Mouse (Mus musculus) hindbrain, embryonic 11.5 days (tissue): ENCODE measurements at regions not wholly inside any gene's neighbourhood (a gene's known extent, or its start where the extent isn't known, plus 50 kb on each side); places are given as distances from the start of the nearest gene placed in this dataset.

Experiments
- ATAC-seq: fragments of 200-750 bp; cut with Nextera tagmentation; 2 replicates; pipeline ENCODE4 v1.8.0; 2017; ENCODE audit warnings: mild to moderate bottlenecking, moderate TSS enrichment, moderate library complexity; ENCODE audit not compliant: low FRiP score
- DNase-seq: peaks from one replicate; pipeline ENCODE4 v3.0.0-alpha.2; 2015; ENCODE audit warnings: low spot score
- H3K27ac ChIP-seq: fragments of 300-500 bp; sonication (generic); 2 replicates; pipeline ENCODE4 v1.5.1; 2014; ENCODE audit warnings: mild to moderate bottlenecking, low read depth, low read length
- H3K27me3 ChIP-seq: fragments of 300-500 bp; sonication (generic); 2 replicates; pipeline ENCODE4 v1.6.1; 2014; ENCODE audit warnings: mild to moderate bottlenecking, low read length, moderate library complexity, mixed read lengths; ENCODE audit not compliant: control insufficient read depth, insufficient read depth
- H3K36me3 ChIP-seq: fragments of 300-500 bp; sonication (generic); 2 replicates; pipeline ENCODE4 v1.6.1; 2014; ENCODE audit warnings: mild to moderate bottlenecking, low read length, moderate library complexity, mixed read lengths; ENCODE audit not compliant: control insufficient read depth, insufficient read depth
- H3K4me1 ChIP-seq: fragments of 300-500 bp; sonication (generic); replicated peaks from 2 replicates; pipeline ENCODE4 v1.6.1; 2014; ENCODE audit warnings: low read length, mixed read lengths; ENCODE audit not compliant: control insufficient read depth, insufficient read depth
- H3K4me2 ChIP-seq: fragments of 300-500 bp; sonication (generic); replicated peaks from 2 replicates; pipeline ENCODE4 v1.6.1; 2014; ENCODE audit warnings: mild to moderate bottlenecking, low read depth, low read length
- H3K4me3 ChIP-seq: fragments of 300-500 bp; sonication (generic); 2 replicates; pipeline ENCODE4 v1.5.1; 2014; ENCODE audit warnings: low read depth, low read length
- H3K9ac ChIP-seq: fragments of 300-500 bp; sonication (generic); 2 replicates; pipeline ENCODE4 v1.6.1; 2014; ENCODE audit warnings: low read depth, low read length
- H3K9me3 ChIP-seq: fragments of 300-500 bp; sonication (generic); 2 replicates; pipeline ENCODE4 v1.6.1; 2016; ENCODE audit warnings: low read length; ENCODE audit not compliant: control insufficient read depth
- WGBS: fragments of 180-500 bp; shearing (Covaris S2); extraction: QIAGEN DNeasy Blood & Tissue Kit; methylation state at CpG from one replicate; pipeline ENCODE4 v1.1.7; 2014; 5-methylcytosine and 5-hydroxymethylcytosine counted together

DNA sequence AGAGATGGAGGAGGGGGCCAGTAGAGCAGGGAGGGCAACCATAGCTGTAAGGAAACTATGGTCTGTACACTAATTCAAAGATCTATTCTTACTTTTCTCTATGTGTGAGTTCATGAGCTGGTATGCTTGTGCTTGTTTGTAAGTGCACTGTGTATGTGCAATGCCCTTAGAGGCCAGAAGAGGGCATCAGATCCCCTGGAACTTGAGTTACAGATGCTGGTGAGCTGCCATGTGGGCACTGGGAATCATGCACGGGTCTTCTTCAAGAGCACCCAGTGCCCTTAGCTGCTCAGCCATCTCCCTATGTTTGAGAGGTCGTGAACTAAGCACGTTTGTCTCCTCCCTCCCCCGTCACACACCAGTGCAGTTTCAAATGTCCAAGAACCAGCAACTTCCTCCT is 68.9 kb downstream of the Tbx3 start:
- no peak overlapping the region for H3K9ac ChIP-seq
- no peaks in the 10 kb centered on the region for H3K36me3 ChIP-seq
- no peak for DNase-seq
- no peak overlapping the region for H3K27ac ChIP-seq
- H3K4me3 ChIP-seq: no peak overlapping the region
- 69% methylated on average over 4 of the region's 4 CpGs for WGBS
- no peaks in the 10 kb centered on the region for H3K4me1 ChIP-seq
- no peak overlapping the region for H3K4me2 ChIP-seq
- H3K27me3 ChIP-seq: no peaks in the 10 kb centered on the region
- no peak for ATAC-seq
- H3K9me3 ChIP-seq: no peaks in the 10 kb centered on the region

DNA sequence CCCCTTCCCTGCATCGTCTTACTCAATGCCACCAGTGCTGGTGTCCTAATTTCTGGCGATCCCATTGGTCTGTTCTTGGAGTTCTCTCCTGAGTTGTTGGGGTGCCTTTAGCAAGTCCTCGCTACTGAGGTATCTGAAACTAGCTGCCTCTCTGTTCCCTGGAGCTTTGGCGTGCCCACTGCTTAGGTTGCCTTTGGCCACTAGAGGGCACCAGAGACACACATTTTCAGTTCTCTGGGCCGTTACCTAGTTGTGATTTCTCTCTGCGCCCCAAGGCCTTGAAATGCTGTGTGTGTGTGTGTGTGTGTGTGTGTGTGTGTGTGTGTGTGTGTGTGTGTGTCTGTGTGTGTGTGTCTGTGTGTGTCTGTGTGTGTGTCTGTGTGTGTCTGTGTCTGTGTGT is 70.6 kb downstream of the Tbx3 start:
- DNase-seq (peak; percentile 89), ATAC-seq (no peak)
- Histone ChIP-seq H3K4me1 (no peaks in the 10 kb centered on the region), H3K27me3 (no peaks in the 10 kb centered on the region), H3K4me2 (no peak overlapping the region), H3K9me3 (no peaks in the 10 kb centered on the region), H3K36me3 (no peaks in the 10 kb centered on the region), H3K4me3 (no peak overlapping the region), H3K27ac (no peak overlapping the region), H3K9ac (no peak overlapping the region)
- WGBS: 9% methylated on average over 6 of the region's 6 CpGs

DNA sequence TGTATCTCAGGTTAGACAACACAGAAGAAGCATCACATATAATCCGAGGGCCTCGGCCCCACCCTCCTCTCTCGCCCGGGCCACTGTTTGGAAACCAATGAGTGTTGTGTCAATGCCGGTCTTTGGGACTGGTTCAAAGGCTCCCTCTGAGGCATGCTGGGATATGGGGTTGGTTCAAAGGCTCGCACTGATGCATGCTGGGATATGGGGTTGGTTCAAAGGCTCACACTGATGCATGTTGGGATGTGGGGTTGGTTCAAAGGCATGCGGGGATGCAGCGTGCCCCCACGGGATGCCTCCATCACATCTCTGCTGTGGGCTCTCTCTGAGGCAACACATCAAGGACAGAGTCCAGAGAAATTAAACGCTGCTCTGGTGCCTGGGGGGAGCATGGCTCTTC is 73.3 kb downstream of the Tbx3 start:
- no peaks in the 10 kb centered on the region for H3K36me3 ChIP-seq
- no peaks in the 10 kb centered on the region for H3K9me3 ChIP-seq
- no peak overlapping the region for H3K9ac ChIP-seq
- H3K4me3 ChIP-seq: no peak overlapping the region
- 85% methylated on average over 10 of the region's 10 CpGs for WGBS
- ATAC-seq: no peak
- DNase-seq: no peak
- H3K27me3 ChIP-seq: peaks cover 17% of the 10 kb centered on the region
- no peak overlapping the region for H3K4me2 ChIP-seq
- H3K27ac ChIP-seq: no peak overlapping the region
- H3K4me1 ChIP-seq: no peaks in the 10 kb centered on the region

GRCm38 (mm10) chr5:119747038-119747437 is 76.6 kb downstream of the Tbx3 start:
- no peak overlapping the region for H3K4me2 ChIP-seq
- no peaks in the 10 kb centered on the region for H3K9me3 ChIP-seq
- 71% methylated on average over 10 of the region's 10 CpGs for WGBS
- H3K36me3 ChIP-seq: no peaks in the 10 kb centered on the region
- H3K4me3 ChIP-seq: no peak overlapping the region
- no peak overlapping the region for H3K9ac ChIP-seq
- no peaks in the 10 kb centered on the region for H3K4me1 ChIP-seq
- H3K27me3 ChIP-seq: peaks cover 33% of the 10 kb centered on the region
- peak; percentile 14 for DNase-seq
- no peak overlapping the region for H3K27ac ChIP-seq
- ATAC-seq: no peak

- Histone ChIP-seq H3K27ac (no peak overlapping the region), H3K4me3 (0 out of 2 replicates have a peak overlapping the region, but pooled peaks have one; percentile 5), H3K4me2 (peak overlapping the region; percentile 19; the same call in 1 of the 2 replicates), H3K4me1 (no peaks in the 10 kb centered on the region), H3K9ac (no peak overlapping the region), H3K36me3 (no peaks in the 10 kb centered on the region), H3K27me3 (peaks cover 33% of the 10 kb centered on the region), H3K9me3 (no peaks in the 10 kb centered on the region)
- no peak for ATAC-seq
- peak; percentile 34 for DNase-seq
- WGBS: 2% methylated on average over 21 of the region's 21 CpGs
These were observed 78.2 kb downstream of the Tbx3 start for GRCm38 (mm10) chr5:119748667-119749066.

DNA sequence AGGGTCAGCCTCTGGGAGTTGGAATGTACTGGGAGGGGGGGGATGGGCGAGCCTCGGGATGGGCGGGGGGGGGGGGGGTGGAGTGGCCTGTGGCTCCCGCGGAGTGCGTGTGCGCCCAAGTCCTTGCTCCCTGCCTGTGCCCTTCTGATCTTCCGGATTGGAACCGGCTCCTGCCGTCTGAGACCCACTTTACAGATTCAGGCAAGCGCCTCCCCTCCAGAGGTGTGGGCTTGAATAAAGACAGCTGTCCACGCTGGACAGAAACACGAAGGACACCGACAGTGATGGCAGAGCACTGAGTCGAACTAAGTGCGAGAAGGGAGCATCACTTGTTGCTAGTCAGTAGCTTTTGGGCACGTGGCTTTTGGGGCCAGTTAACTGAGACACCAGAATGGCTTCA is 78.7 kb downstream of the Tbx3 start:
- DNase-seq: peak; percentile 11
- Histone ChIP-seq H3K27ac (no peak overlapping the region), H3K27me3 (peaks cover 33% of the 10 kb centered on the region), H3K36me3 (no peaks in the 10 kb centered on the region), H3K9ac (no peak overlapping the region), H3K4me1 (no peaks in the 10 kb centered on the region), H3K9me3 (no peaks in the 10 kb centered on the region), H3K4me2 (no peak overlapping the region), H3K4me3 (no peak overlapping the region)
- whole genome bisulfite sequencing: 9% methylated on average over 12 of the region's 17 CpGs
- ATAC-seq: no peak

GRCm38 (mm10) chr5:119755782-119756181 is 76.7 kb upstream of the Tbx5 start:
- Histone ChIP-seq H3K4me3 (no peak overlapping the region), H3K4me2 (no peak overlapping the region), H3K27ac (no peak overlapping the region), H3K9ac (no peak overlapping the region), H3K27me3 (no peaks in the 10 kb centered on the region), H3K4me1 (no peaks in the 10 kb centered on the region), H3K9me3 (no peaks in the 10 kb centered on the region), H3K36me3 (no peaks in the 10 kb centered on the region)
- ATAC-seq (no peak), DNase-seq (no peak)
- 78% methylated on average over 9 of the region's 9 CpGs for WGBS

GRCm38 (mm10) chr5:119758880-119759279 is 73.6 kb upstream of the Tbx5 start:
- no peak for DNase-seq
- H3K36me3 ChIP-seq: no peaks in the 10 kb centered on the region
- no peak overlapping the region for H3K4me3 ChIP-seq
- H3K4me2 ChIP-seq: no peak overlapping the region
- ATAC-seq: no peak
- H3K9me3 ChIP-seq: no peaks in the 10 kb centered on the region
- no peaks in the 10 kb centered on the region for H3K27me3 ChIP-seq
- 75% methylated on average over 4 of the region's 4 CpGs for WGBS
- H3K4me1 ChIP-seq: no peaks in the 10 kb centered on the region
- no peak overlapping the region for H3K9ac ChIP-seq
- no peak overlapping the region for H3K27ac ChIP-seq

DNA sequence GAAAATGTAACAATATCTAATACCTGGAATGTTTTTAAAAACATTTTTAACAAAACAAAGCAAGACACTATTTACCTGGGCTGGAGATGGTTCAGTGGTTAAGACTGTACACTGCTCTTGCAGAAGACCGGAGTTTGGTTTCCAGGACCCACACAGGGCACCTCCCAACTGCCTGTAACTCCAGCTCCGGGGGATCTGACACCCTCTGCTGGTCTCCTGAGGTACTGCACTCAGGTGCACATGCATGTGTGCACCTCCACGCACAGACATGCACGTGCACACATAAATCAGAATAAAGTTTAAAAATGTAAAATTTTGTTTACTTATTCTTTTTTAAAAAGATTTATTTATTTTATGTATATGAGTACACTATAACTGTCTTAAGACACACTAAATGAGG is 70.4 kb upstream of the Tbx5 start:
- Histone ChIP-seq H3K4me1 (no peaks in the 10 kb centered on the region), H3K4me3 (no peak overlapping the region), H3K4me2 (no peak overlapping the region), H3K27me3 (no peaks in the 10 kb centered on the region), H3K9ac (no peak overlapping the region), H3K9me3 (no peaks in the 10 kb centered on the region), H3K27ac (no peak overlapping the region), H3K36me3 (no peaks in the 10 kb centered on the region)
- WGBS: 76% methylated on average over 4 of the region's 4 CpGs
- DNase-seq (no peak), ATAC-seq (no peak)
